Mouse (Mus musculus): ENCODE data around the gene Gm42421. TPM values are rescaled to one million over a fixed set of nuclear protein-coding genes. Genes with fewer than 3 reads are reported as not detected.
A peak's percentile ranks its signal among the peaks of the same experiment; 100 is the strongest.

Gene Gm42421
- polyA plus RNA-seq, 1 experiment from 2014 or later, result 0.90 TPM

DNA sequence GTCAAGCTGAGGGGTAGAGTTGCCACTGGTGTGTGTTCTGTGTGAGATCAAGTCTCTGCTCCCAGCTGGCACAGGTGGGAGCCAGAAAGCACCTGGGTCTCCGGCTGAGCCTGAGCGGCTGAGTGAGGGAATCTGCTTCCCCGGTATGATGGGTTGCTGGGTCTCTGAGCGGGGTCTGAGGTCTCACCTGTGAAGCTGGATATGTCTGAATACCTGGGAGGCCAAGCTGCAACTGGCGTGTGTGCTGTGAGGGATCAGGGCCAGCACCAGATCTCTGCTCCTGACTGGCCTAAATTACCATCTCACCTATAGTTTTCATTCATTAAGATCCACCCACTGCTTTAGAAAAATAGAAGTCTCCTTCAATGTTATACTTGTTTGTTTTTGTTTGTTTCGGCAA is 29.1 kb downstream of the Gm42421 start:
- H3K27ac ChIP-seq (ENCODE audit: low read length), result no peak overlapping the region
- no peaks in the 10 kb centered on the region for H3K27me3 ChIP-seq (replicated peaks; ENCODE audit: control insufficient read depth, insufficient read depth, low read length)
- no peaks in the 10 kb centered on the region for H3K36me3 ChIP-seq (ENCODE audit: control insufficient read depth, insufficient read depth)
- ATAC-seq, result no peak
- H3K9ac ChIP-seq (replicated peaks; ENCODE audit: low read depth, low read length), result no peak overlapping the region
- no peak overlapping the region for H3K4me2 ChIP-seq (ENCODE audit: low read length)
- no peak overlapping the region for H3K4me3 ChIP-seq (replicated peaks; ENCODE audit: low read length)
- H3K9me3 ChIP-seq (ENCODE audit: control insufficient read depth, low read length), result no peaks in the 10 kb centered on the region
- no peaks in the 10 kb centered on the region for H3K4me1 ChIP-seq (replicated peaks; ENCODE audit: control insufficient read depth, insufficient read depth, low read length)
- WGBS, result 93% methylated on average over 6 of the region's 6 CpGs

DNA sequence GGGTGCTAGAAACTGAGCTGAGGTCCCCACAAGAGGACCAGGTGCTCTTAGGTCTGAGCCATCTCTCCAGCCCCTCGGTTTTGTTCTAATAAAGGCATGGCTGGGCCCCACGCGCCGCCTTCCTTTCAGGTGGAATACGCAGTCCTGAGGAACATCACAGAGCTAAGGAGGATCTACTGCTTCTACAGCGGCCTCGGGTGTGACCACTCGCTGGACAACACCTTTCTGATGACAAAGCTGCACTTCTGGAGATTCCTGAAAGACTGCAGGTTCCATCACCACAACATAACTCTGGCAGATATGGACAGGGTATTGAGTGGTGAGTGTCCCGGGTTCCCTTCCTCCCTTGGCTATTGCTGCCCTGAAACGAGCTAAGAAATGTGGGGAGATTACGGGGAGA is 31.6 kb downstream of the Gm42421 start:
- ATAC-seq, result no peak
- no peaks in the 10 kb centered on the region for H3K36me3 ChIP-seq (ENCODE audit: control insufficient read depth, insufficient read depth)
- H3K9ac ChIP-seq (replicated peaks; ENCODE audit: low read depth, low read length), result no peak overlapping the region
- no peak overlapping the region for H3K4me3 ChIP-seq (replicated peaks; ENCODE audit: low read length)
- WGBS, result 93% methylated on average over 11 of the region's 11 CpGs
- H3K27me3 ChIP-seq (replicated peaks; ENCODE audit: control insufficient read depth, insufficient read depth, low read length), result no peaks in the 10 kb centered on the region
- H3K4me2 ChIP-seq (ENCODE audit: low read length), result no peak overlapping the region
- H3K27ac ChIP-seq (ENCODE audit: low read length), result no peak overlapping the region
- H3K4me1 ChIP-seq (replicated peaks; ENCODE audit: control insufficient read depth, insufficient read depth, low read length), result no peaks in the 10 kb centered on the region
- no peaks in the 10 kb centered on the region for H3K9me3 ChIP-seq (ENCODE audit: control insufficient read depth, low read length)

DNA sequence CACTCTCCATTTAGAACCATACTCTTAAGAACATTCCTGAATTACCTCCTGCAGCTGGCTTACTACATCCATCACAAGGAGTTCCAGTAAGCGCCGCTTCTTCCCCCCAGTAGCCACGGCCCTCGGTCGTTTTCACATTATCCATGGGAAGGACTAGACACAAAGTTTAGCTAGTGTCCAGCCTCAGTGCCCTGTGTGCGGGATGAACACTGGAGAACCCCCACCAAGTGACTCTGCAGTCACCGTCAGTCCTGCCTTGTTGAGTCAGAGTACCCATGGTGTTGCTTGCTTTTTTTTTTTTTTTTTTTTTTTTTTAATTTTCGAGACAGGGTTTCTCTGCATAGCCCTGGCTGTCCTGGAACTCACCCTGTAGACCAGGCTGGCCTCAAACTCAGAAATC is 33.2 kb downstream of the Gm42421 start:
- Histone ChIP-seq H3K4me1 (replicated peaks; ENCODE audit: control insufficient read depth, insufficient read depth, low read length) (no peaks in the 10 kb centered on the region), H3K27ac (ENCODE audit: low read length) (no peak overlapping the region), H3K4me2 (ENCODE audit: low read length) (no peak overlapping the region), H3K9ac (replicated peaks; ENCODE audit: low read depth, low read length) (no peak overlapping the region), H3K9me3 (ENCODE audit: control insufficient read depth, low read length) (no peaks in the 10 kb centered on the region), H3K4me3 (replicated peaks; ENCODE audit: low read length) (no peak overlapping the region), H3K36me3 (ENCODE audit: control insufficient read depth, insufficient read depth) (no peaks in the 10 kb centered on the region), H3K27me3 (replicated peaks; ENCODE audit: control insufficient read depth, insufficient read depth, low read length) (no peaks in the 10 kb centered on the region)
- 90% methylated on average over 7 of the region's 8 CpGs for WGBS
- no peak for ATAC-seq

GRCm38 (mm10) chr5:143965586-143966345 is 37.8 kb downstream of the Gm42421 start:
- no peaks in the 10 kb centered on the region for H3K9me3 ChIP-seq (ENCODE audit: control insufficient read depth, low read length)
- no peak overlapping the region for H3K4me2 ChIP-seq (ENCODE audit: low read length)
- no peaks in the 10 kb centered on the region for H3K4me1 ChIP-seq (replicated peaks; ENCODE audit: control insufficient read depth, insufficient read depth, low read length)
- no peak overlapping the region for H3K27ac ChIP-seq (ENCODE audit: low read length)
- no peak overlapping the region for H3K4me3 ChIP-seq (replicated peaks; ENCODE audit: low read length)
- no peak for ATAC-seq
- no peaks in the 10 kb centered on the region for H3K27me3 ChIP-seq (replicated peaks; ENCODE audit: control insufficient read depth, insufficient read depth, low read length)
- 89% methylated on average over 12 of the region's 12 CpGs for WGBS
- H3K36me3 ChIP-seq (ENCODE audit: control insufficient read depth, insufficient read depth), result no peaks in the 10 kb centered on the region
- no peak overlapping the region for H3K9ac ChIP-seq (replicated peaks; ENCODE audit: low read depth, low read length)

GRCm38 (mm10) chr5:143966671-143967070 is 38.7 kb downstream of the Gm42421 start:
- no peaks in the 10 kb centered on the region for H3K27me3 ChIP-seq (replicated peaks; ENCODE audit: control insufficient read depth, insufficient read depth, low read length)
- no peaks in the 10 kb centered on the region for H3K36me3 ChIP-seq (ENCODE audit: control insufficient read depth, insufficient read depth)
- no peak for ATAC-seq
- H3K9me3 ChIP-seq (ENCODE audit: control insufficient read depth, low read length), result no peaks in the 10 kb centered on the region
- no peak overlapping the region for H3K27ac ChIP-seq (ENCODE audit: low read length)
- H3K4me3 ChIP-seq (replicated peaks; ENCODE audit: low read length), result no peak overlapping the region
- WGBS, result 90% methylated on average over 12 of the region's 12 CpGs
- no peak overlapping the region for H3K4me2 ChIP-seq (ENCODE audit: low read length)
- H3K9ac ChIP-seq (replicated peaks; ENCODE audit: low read depth, low read length), result no peak overlapping the region
- H3K4me1 ChIP-seq (replicated peaks; ENCODE audit: control insufficient read depth, insufficient read depth, low read length), result no peaks in the 10 kb centered on the region

GRCm38 (mm10) chr5:143972628-143973027 is 44.7 kb downstream of the Gm42421 start:
- H3K4me2 ChIP-seq (ENCODE audit: low read length), result no peak overlapping the region
- H3K27me3 ChIP-seq (replicated peaks; ENCODE audit: control insufficient read depth, insufficient read depth, low read length), result no peaks in the 10 kb centered on the region
- H3K36me3 ChIP-seq (ENCODE audit: control insufficient read depth, insufficient read depth), result no peaks in the 10 kb centered on the region
- H3K9ac ChIP-seq (replicated peaks; ENCODE audit: low read depth, low read length), result no peak overlapping the region
- no peak overlapping the region for H3K4me3 ChIP-seq (replicated peaks; ENCODE audit: low read length)
- H3K9me3 ChIP-seq (ENCODE audit: control insufficient read depth, low read length), result no peaks in the 10 kb centered on the region
- 86% methylated on average over 3 of the region's 3 CpGs for WGBS
- no peak for ATAC-seq
- no peak overlapping the region for H3K27ac ChIP-seq (ENCODE audit: low read length)
- no peaks in the 10 kb centered on the region for H3K4me1 ChIP-seq (replicated peaks; ENCODE audit: control insufficient read depth, insufficient read depth, low read length)

DNA sequence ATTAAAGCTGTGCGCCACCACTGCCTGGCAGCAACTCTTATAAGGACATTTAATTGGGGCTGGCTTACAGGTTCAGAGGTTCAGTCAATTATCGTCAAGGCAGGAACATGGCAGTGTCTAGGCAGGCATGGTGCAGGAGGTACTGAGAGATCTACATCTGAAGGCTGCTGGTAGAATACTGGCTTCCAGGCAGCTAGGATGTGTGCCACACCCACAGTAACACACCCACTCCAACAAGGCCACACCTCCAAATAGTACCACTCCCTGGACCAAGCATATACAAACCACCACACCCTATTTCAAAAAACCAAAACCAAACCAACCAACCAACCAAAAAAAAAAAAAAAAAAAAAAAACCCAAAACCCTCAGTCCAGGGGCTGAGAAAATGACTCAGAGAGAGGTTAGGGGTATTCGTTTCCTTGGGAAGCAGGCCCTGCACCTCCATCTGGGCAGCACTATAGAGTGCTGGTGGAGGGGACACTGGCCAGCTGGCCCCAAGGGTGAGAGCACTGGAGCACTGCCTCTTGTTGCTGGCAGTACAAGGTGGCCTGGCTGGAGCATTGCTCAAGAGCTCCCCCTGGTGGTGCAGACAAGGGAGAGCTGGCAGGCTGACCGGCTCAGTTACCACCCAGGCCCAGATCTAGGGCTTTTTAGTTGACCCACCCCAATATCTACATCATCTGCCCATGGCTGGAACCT is 47.1 kb downstream of the Gm42421 start:
- H3K4me1 ChIP-seq (replicated peaks; ENCODE audit: control insufficient read depth, insufficient read depth, low read length), result no peaks in the 10 kb centered on the region
- H3K36me3 ChIP-seq (ENCODE audit: control insufficient read depth, insufficient read depth), result no peaks in the 10 kb centered on the region
- no peak overlapping the region for H3K4me2 ChIP-seq (ENCODE audit: low read length)
- no peak overlapping the region for H3K4me3 ChIP-seq (replicated peaks; ENCODE audit: low read length)
- no peak overlapping the region for H3K27ac ChIP-seq (ENCODE audit: low read length)
- WGBS, result 49% methylated on average over 4 of the region's 4 CpGs
- H3K9ac ChIP-seq (replicated peaks; ENCODE audit: low read depth, low read length), result no peak overlapping the region
- H3K27me3 ChIP-seq (replicated peaks; ENCODE audit: control insufficient read depth, insufficient read depth, low read length), result no peaks in the 10 kb centered on the region
- no peaks in the 10 kb centered on the region for H3K9me3 ChIP-seq (ENCODE audit: control insufficient read depth, low read length)
- ATAC-seq, result peak; percentile 58; the same call in 1 of the 2 replicates

DNA sequence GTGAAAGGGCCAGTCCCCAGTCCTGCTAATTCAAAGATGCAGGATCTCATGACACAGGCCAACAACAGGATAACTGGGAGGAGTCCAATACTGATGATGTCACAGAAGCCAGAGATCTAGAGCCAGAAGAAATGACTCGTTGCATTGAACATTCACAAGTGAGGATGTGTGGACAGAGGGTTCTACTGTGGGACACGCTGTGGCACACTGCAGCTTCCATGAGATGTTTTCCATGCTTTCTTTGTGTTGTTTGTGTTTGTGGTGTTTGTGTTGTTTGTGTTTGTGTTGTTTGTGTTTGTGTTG is 47.6 kb downstream of the Gm42421 start:
- no peak overlapping the region for H3K27ac ChIP-seq (ENCODE audit: low read length)
- no peaks in the 10 kb centered on the region for H3K9me3 ChIP-seq (ENCODE audit: control insufficient read depth, low read length)
- ATAC-seq, result no peak
- H3K9ac ChIP-seq (replicated peaks; ENCODE audit: low read depth, low read length), result no peak overlapping the region
- 74% methylated on average over 2 of the region's 2 CpGs for WGBS
- no peak overlapping the region for H3K4me3 ChIP-seq (replicated peaks; ENCODE audit: low read length)
- H3K4me1 ChIP-seq (replicated peaks; ENCODE audit: control insufficient read depth, insufficient read depth, low read length), result no peaks in the 10 kb centered on the region; the same call in 1 of the 2 replicates
- H3K27me3 ChIP-seq (replicated peaks; ENCODE audit: control insufficient read depth, insufficient read depth, low read length), result no peaks in the 10 kb centered on the region
- no peak overlapping the region for H3K4me2 ChIP-seq (ENCODE audit: low read length)
- no peaks in the 10 kb centered on the region for H3K36me3 ChIP-seq (ENCODE audit: control insufficient read depth, insufficient read depth)

GRCm38 (mm10) chr5:143976232-143976631 is 48.3 kb downstream of the Gm42421 start:
- no peak for ATAC-seq
- H3K4me3 ChIP-seq (replicated peaks; ENCODE audit: low read length), result no peak overlapping the region
- H3K4me2 ChIP-seq (ENCODE audit: low read length), result no peak overlapping the region
- H3K36me3 ChIP-seq (ENCODE audit: control insufficient read depth, insufficient read depth), result no peaks in the 10 kb centered on the region
- 88% methylated on average over 11 of the region's 11 CpGs for WGBS
- H3K9ac ChIP-seq (replicated peaks; ENCODE audit: low read depth, low read length), result no peak overlapping the region
- H3K27me3 ChIP-seq (replicated peaks; ENCODE audit: control insufficient read depth, insufficient read depth, low read length), result no peaks in the 10 kb centered on the region
- peaks cover 3% of the 10 kb centered on the region for H3K4me1 ChIP-seq (replicated peaks; ENCODE audit: control insufficient read depth, insufficient read depth, low read length)
- H3K27ac ChIP-seq (ENCODE audit: low read length), result no peak overlapping the region
- no peaks in the 10 kb centered on the region for H3K9me3 ChIP-seq (ENCODE audit: control insufficient read depth, low read length)
